Mouse (Mus musculus) adrenal gland, adult 18-20 months (tissue): ENCODE data around the gene Actr8. TPM values are rescaled to one million over a fixed set of nuclear protein-coding genes. Genes with fewer than 3 reads are reported as not detected.

Source experiments
- DNase-seq, 2 experiments: peaks; one replicate each; pipeline ENCODE4 v3.0.0; 2021 to 2022; ENCODE audit warnings: low spot score in 2 of 2
- microRNA-seq, 2 experiments: library from miRNA; unstranded; fragments of <30 nt; microRNA quantifications; one replicate each; pipeline ENCODE4 v1.2.0; 2021; ENCODE audit warnings: borderline number of aligned reads in 2 of 2
- total RNA-seq, 2 experiments: library from RNA; stranded (reverse); gene quantifications; 1 replicate in 1 of 2; 2 replicates in 1 of 2; pipeline ENCODE4 v1.2.3; 2021

Gene Actr8
- total RNA-seq, 2 experiments from 2014 or later: 48.4 to 56.0 TPM

- DNase-seq: no peak
Measured at GRCm38 (mm10) chr14:30033405-30033804, 55.3 kb downstream of the Actr8 start.

DNA sequence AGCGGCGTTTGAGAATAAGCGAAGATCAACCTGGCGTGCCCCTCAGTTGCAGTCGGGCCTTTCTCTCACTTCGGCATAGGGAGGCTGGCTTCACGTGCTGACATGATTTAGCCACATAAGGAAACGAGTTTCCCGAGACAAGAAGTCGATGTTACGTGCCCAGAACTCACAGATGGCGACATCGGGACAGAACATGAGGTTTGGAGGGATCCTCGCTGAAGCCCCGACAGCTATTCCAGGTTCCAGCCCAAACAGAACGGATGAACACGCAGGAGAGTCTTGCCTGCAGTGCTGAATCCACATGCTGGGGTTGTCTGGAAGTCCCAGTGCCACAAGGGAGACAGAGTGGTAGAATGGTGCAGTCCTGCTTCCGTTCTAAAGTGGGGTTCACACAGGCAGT lies 60.3 kb downstream of the Actr8 start:
- no peak for DNase-seq

DNA sequence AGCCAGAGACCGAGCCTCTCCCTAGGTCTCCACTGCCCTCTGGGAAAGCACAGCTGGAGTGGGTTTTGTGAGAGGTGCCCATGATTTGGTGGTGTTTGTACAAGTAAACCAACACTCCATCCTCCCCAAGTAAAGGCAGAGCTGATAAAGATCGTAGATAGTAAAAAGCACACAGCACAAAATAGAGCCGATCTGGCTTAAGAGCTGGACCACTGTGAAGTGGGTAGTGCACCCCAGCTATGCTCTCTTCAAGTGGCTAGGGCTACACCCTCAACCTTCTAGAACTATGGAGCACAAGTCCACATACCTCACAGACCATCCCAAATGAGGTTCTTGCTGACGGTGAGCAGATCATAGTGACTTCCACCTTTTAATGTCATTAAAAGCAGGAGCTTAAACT lies 61.3 kb downstream of the Actr8 start:
- no peak for DNase-seq

DNA sequence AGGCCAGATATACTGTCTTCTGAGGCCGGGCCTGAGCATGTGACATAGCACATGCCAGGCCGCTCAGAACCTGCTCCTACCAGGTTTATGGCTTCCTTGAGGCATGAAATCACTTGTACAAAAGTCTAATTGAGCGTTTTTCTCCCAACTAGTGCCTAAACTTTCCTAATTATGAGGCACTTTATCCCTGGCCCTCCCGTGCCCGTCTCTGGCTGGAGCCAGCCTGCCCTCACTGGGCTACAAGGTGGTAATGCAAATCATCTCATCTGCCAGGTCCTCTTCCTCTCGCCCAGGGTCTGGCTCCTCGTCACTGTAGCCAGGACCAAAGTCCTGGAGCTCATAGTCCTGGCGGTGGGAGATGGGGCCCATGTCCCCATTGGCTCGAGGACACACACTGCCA lies 63.7 kb downstream of the Actr8 start:
- no peak for DNase-seq

DNA sequence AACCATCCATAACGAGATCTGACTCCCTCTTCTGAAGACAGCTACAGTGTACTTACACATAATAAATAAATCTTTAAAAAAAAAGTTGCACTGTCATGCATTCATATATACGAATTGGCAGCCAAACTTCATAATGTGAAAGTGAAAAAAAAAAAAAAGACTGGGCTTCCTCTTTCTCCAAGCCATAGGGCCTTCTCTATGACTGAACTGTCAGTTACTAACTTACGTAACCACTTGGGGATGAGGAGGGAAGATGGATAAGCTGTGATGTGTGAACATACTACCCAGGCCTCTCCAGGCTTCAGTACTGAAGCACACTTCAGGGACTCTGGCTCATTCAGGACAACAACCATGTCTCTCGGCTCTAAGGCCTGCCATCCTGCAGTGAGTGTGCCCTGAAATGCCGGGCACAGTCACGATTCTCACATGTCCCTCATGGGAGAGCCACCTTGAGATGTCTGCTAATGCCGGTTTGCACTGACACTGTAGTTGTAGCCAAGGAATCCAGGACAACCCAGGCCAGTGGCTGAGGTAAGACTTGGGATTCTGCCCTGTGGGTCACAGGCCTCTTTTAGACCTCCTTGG lies 65.3 kb downstream of the Actr8 start:
- no peak for DNase-seq

DNA sequence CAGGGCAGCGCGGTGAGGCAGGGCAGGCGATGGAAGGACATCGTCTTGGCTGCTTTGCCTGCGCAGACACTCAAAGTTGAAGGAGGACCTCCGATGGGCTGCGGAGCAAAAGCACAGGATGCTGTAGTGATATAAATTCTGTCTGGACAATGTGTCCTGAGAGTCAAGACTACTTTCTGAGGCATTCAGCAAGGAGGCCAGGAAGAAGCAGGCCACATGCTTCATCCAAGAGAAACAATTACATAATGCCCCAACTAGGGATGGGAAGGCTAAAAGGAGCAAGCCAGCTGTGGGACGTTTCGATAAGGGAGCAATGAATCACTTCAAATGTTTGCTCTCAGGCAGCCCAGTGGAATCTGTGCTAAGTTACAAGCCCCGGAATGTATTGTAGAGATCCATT lies 67.1 kb downstream of the Actr8 start:
- no peak for DNase-seq

GRCm38 (mm10) chr14:30045704-30046220 lies 67.6 kb downstream of the Actr8 start:
- DNase-seq: no peak

GRCm38 (mm10) chr14:30046976-30047375 lies 68.8 kb downstream of the Actr8 start:
- no peak for DNase-seq

- DNase-seq: no peak
Measured at GRCm38 (mm10) chr14:30048049-30048448, 69.9 kb downstream of the Actr8 start.

- no peak for DNase-seq
Measured at GRCm38 (mm10) chr14:30050280-30050679, 72.1 kb downstream of the Actr8 start.

- DNase-seq: no peak
Measured at GRCm38 (mm10) chr14:30054922-30055321, 76.8 kb downstream of the Actr8 start.

Small RNA genes within 50 kb of the gene (microRNA-seq; reads per million reads assigned to microRNA genes)
- gene Mir6947: 0 reads per million in 2 experiments

Other genes starting within 250 kb of the Actr8 start
- 100 to 1,000 TPM; 124 to 129 TPM for gene Selenok, start 10.0 kb upstream of the Actr8 start, total RNA-seq
- 1 to 10 TPM in 1 of 2 experiments, under 1 TPM in 1; 0.73 to 2.1 TPM for gene Il17rb, start 30.6 kb downstream of the Actr8 start, total RNA-seq
- gene Chdh, start 30.7 kb downstream of the Actr8 start, total RNA-seq: 10 to 100 TPM; 11.1 to 27.5 TPM